Mouse (Mus musculus) embryonic facial prominence, embryonic 10.5 days (tissue): ENCODE results near the gene Slc37a3. TPM values are rescaled to one million over a fixed set of nuclear protein-coding genes. Genes with fewer than 3 reads are reported as not detected.
"Not testable (repeated sequence)": the region's sequence is repeated elsewhere in the genome, so short reads cannot be mapped to it uniquely, and the experiment has no call there.

ENCODE experiments used
- DNase-seq: peaks from one replicate; pipeline ENCODE4 v3.0.0-alpha.2; 2017; ENCODE audit warnings: low spot score
- H3K27ac ChIP-seq: fragments of 300-500 bp; sonication (generic); replicated peaks from 2 replicates; pipeline ENCODE4 v1.5.1; 2016; ENCODE audit warnings: mild to moderate bottlenecking
- H3K27me3 ChIP-seq: fragments of 300-500 bp; sonication (generic); replicated peaks from 2 replicates; pipeline ENCODE4 v1.6.1; 2016; ENCODE audit warnings: low read depth, mild to moderate bottlenecking; ENCODE audit not compliant: poor library complexity, severe bottlenecking
- H3K36me3 ChIP-seq: fragments of 300-500 bp; sonication (generic); replicated peaks from 2 replicates; pipeline ENCODE4 v1.6.1; 2016; ENCODE audit warnings: mild to moderate bottlenecking, moderate library complexity
- H3K4me1 ChIP-seq: fragments of 300-500 bp; sonication (generic); 2 replicates; pipeline ENCODE4 v1.6.1; 2016
- H3K4me3 ChIP-seq: fragments of 300-500 bp; sonication (generic); 2 replicates; pipeline ENCODE4 v1.5.1; 2016; ENCODE audit warnings: mild to moderate bottlenecking, moderate library complexity
- H3K9me3 ChIP-seq: fragments of 300-500 bp; sonication (generic); 2 replicates; pipeline ENCODE4 v1.6.1; 2016; ENCODE audit warnings: mild to moderate bottlenecking
- WGBS: fragments of 180-500 bp; shearing (Covaris S2); methylation state at CpG from one replicate; pipeline ENCODE4 v1.1.7; 2016; 5-methylcytosine and 5-hydroxymethylcytosine counted together
- polyA plus RNA-seq: library from polyadenylated mRNA; unstranded; fragments of >200 nt; fragmentation: Nextera tagmentation; extraction: Ambion mirVana; gene quantifications from 2 replicates; pipeline ENCODE4 v1.2.1, GENCODE M21; 2016

Slc37a3 gene
- polyA plus RNA-seq, result 38.0 and 43.6 TPM in 2 replicates

DNA sequence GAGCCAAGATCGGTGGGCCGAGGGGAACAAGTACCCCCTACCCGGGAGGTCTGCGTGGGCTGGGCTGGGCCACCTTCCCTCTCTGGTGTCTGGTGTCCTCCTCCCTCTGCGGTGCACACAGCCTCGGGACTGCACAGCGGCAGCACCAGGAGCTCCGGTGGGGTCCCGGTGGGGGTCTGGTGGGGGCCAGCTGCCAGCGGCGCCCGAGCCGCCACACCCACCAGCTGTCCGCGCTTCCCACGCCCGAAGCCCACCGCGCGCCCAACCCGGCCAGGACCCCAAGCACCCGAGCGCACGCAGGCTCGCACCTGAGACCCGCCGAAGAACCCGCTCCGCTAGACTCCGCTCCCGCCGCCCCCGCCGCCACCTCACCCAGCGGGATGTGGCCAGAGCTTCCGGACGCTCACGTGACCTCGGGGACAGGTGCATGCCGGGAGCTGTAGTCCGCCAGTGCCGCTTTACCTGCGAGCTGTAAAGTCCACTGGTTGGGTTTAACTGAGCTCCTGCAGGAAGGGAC is at the start of gene Slc37a3:
Gene Slc37a3 (minus strand): TSS at position 365 of the 517 bp plus-strand sequence.
- H3K27me3 ChIP-seq, result peaks cover 35% of the 10 kb centered on the region
- WGBS, result under 1% methylated on average over 43 of the region's 43 CpGs
- H3K27ac ChIP-seq, result peak within 1 kb of the TSS; percentile 91
- H3K4me1 ChIP-seq, result peaks cover 40% of the 10 kb centered on the region
- DNase-seq, result peak; percentile 93
- peak within 1 kb of the TSS; percentile 88 for H3K4me3 ChIP-seq
- H3K36me3 ChIP-seq, result peaks cover 15% of the 10 kb centered on the region
- no peaks in the 10 kb centered on the region for H3K9me3 ChIP-seq

DNA sequence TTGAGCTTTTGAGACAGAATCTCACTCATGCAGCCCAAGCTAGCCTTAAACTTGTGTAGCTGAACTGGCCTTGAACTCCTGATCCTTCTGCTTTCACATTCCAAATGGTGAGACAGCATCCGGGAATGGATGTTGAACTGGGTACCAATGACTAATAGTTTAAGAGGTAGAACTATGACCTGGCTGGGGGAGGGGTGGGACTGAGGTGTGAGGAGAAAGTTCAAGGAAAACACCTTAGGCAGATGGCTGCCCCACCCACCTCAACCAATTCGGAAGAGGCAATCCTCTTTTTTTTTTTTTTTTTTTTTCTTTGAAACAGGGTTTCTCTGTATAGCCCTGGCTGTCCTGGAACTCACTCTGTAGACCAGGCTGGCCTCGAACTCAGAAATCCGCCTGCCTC is 49.2 kb upstream of the Slc37a3 start:
- 87% methylated on average over 4 of the region's 4 CpGs for WGBS
- Histone ChIP-seq H3K4me1 (no peaks in the 10 kb centered on the region), H3K27ac (no peak overlapping the region), H3K36me3 (no peaks in the 10 kb centered on the region), H3K9me3 (no peaks in the 10 kb centered on the region), H3K4me3 (no peak overlapping the region), H3K27me3 (peaks cover 4% of the 10 kb centered on the region)
- no peak for DNase-seq

DNA sequence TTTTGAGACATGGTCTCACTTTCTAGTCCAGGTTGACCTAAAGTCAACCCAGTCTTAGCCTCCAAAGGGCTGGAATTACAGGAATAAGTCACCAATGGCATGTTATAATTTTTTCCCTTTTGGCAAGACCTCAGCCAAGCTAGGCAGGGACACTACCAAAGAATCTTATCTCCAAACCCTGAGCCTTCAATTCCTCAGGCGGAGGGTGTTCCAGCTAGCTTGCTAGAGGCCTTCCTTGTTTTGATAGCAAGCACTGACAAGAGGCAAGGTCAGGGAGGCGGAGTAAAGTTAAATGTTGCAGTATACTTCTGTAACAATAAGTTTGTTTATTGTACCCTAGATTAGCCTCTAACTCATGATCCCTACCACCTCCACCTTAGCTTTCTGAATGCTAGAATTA is 47.7 kb upstream of the Slc37a3 start:
- H3K9me3 ChIP-seq, result no peaks in the 10 kb centered on the region
- no peak overlapping the region for H3K4me3 ChIP-seq
- no peak for DNase-seq
- H3K36me3 ChIP-seq, result no peaks in the 10 kb centered on the region
- no peak overlapping the region for H3K27ac ChIP-seq
- WGBS, result 85% methylated on average over 2 of the region's 2 CpGs
- H3K4me1 ChIP-seq, result 0 out of 2 replicates have a peak, but pooled peaks cover 3% of the 10 kb centered on the region
- peaks cover 14% of the 10 kb centered on the region for H3K27me3 ChIP-seq

DNA sequence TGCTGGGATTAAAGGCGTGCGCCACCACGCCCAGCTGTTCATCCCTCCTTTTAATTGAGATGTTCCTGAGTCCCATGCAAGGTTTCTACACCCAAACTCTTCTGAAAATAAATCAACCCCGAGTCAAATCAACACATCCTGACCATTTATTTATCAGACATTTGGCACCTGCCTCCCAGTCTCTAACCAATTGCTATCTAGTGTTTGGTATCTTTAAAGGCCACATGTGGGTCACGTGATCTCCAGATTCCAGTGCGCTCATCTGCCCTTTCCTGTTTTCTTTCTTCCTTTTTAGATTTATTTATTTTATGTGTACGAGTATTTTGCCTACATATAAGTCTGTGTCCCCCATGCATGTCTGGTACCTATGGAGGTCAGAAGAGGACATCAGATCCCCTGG is 46.2 kb upstream of the Slc37a3 start:
- WGBS, result 90% methylated on average over 7 of the region's 7 CpGs
- no peaks in the 10 kb centered on the region for H3K9me3 ChIP-seq
- H3K27me3 ChIP-seq, result peaks cover 20% of the 10 kb centered on the region

DNA sequence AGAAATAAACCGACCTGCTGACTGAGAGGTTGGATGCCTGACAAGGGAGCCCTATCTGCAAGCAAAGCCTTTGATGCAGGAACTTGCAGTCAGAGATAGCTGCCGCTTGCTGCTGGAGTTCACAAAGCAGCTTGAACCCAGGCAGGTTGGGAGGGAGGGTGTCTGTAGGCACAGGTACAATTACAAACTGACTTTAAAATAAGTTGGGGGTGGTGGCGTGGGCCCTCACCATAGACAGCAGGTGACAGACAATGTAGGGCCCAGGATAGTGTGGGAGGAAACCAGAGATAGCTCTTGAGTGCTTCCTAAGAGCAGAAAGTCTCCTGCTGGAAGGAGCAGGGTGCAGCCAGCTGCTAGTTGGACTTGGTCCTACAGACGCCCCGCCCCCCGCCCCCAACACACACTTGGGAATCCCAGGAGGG is 45.7 kb upstream of the Slc37a3 start:
- H3K27ac ChIP-seq, result no peak overlapping the region
- H3K9me3 ChIP-seq, result no peaks in the 10 kb centered on the region
- WGBS, result 73% methylated on average over 6 of the region's 6 CpGs
- H3K36me3 ChIP-seq, result no peaks in the 10 kb centered on the region
- peaks cover 25% of the 10 kb centered on the region for H3K27me3 ChIP-seq
- DNase-seq, result no peak
- H3K4me1 ChIP-seq, result peaks cover 10% of the 10 kb centered on the region; the same call in 1 of the 2 replicates
- H3K4me3 ChIP-seq, result no peak overlapping the region

More for the DNA sequence above, 46.2 kb upstream of the Slc37a3 start:
- DNase-seq, result no peak
- no peak overlapping the region for H3K27ac ChIP-seq
- no peaks in the 10 kb centered on the region for H3K36me3 ChIP-seq
- H3K4me1 ChIP-seq, result peaks cover 10% of the 10 kb centered on the region; the same call in 1 of the 2 replicates
- no peak overlapping the region for H3K4me3 ChIP-seq

DNA sequence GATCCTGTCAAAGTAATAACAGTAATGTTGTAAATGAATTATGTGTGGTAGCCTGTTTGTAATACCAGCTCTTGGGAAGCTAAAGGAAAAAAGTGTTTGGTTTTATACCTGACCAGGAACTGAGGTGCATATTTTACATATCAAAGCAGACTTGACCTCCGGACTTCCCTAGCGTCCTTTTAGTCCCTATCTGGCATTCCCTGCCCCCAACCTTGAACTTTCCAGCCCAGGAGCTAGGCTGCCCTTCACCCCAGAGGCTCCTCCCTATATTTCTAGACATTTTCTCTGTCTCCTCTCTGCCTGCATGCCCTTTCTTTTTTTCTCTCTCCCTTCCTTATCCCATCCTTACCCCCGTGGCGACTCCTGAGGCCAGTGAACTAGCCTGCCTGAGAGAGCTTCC is 43.4 kb upstream of the Slc37a3 start:
- Histone ChIP-seq H3K27me3 (peaks cover 31% of the 10 kb centered on the region), H3K36me3 (no peaks in the 10 kb centered on the region), H3K4me3 (peak overlapping the region; percentile 85), H3K4me1 (peaks cover 10% of the 10 kb centered on the region; the same call in 1 of the 2 replicates), H3K9me3 (no peaks in the 10 kb centered on the region), H3K27ac (no peak overlapping the region)
- 57% methylated on average over 4 of the region's 4 CpGs for whole genome bisulfite sequencing
- no peak for DNase-seq

DNA sequence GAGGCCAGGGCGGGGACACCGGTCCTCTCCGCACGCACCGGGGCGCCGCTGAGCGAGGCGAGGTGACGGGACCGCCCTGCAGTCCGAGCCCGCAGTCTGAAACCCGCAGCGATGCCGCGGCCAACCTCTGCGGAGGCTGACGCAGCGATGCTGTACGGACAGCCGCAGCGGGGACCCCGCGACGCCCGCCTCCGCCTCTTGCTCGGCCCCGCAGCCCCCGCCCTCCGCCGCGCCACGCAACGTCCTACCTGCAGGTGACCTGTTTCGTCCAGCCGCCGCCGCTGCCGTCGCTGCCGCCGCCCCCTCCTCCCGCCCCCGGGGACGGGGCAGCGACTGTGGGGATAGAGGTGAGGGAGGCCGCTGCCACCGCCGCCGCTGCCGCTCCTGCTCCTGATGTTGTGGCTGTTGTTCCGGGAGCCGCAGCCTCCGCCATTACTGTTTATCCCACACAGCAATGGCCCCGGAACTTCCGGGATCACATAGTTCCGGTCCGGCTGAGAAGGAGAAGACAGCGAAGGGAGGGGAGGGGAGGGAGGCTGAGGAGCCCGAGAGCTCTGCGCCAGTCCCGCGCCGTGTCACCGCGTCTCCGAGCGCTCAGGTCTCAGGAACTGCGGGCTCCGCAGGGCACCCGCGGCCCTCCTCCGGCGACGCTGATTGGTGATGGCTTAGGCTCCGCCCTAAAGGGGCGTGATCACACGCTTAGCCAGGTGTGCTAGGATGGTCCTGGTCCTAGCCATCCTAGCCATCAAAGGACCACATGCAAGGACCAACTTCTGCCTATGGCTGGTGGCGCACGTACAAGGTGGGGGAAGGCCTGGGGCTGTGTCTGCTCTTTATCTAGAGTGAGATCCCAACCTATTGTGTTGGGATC is 42.6 kb upstream of the Slc37a3 start, which contains the start of gene Mkrn1:
Gene Mkrn1 (minus strand): TSS at position 612 of the 871 bp plus-strand sequence.
- no peaks in the 10 kb centered on the region for H3K36me3 ChIP-seq
- no peaks in the 10 kb centered on the region for H3K9me3 ChIP-seq
- peaks cover 10% of the 10 kb centered on the region; the same call in 1 of the 2 replicates for H3K4me1 ChIP-seq
- H3K4me3 ChIP-seq, result peak within 1 kb of the TSS; percentile 85
- DNase-seq, result peak; percentile 87
- WGBS, result under 1% methylated on average over 82 of the region's 82 CpGs
- peak within 1 kb of the TSS; percentile 91 for H3K27ac ChIP-seq
- H3K27me3 ChIP-seq, result peaks cover 31% of the 10 kb centered on the region

DNA sequence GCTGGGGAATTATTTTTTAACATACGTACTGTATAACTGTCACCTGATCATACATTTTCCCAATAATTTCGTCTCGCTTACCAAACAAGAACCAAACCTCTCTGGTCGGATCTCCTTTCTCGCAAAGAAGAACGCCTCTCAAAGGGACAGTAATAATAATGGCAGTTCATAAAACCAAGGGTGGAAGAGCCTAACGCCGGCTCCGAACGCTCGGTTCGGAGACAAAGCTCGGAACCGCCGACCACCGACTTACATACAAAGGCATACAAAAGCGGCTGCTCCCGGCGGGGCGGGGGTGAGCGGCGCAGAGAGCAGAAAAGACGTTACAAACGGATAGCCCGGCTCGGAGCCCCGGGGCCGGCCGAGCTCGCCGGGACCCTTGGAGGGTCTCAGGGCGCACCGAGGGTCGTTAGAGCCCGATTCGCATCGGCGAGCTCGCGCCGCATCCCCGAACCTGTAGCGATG is 41.9 kb upstream of the Slc37a3 start:
- H3K9me3 ChIP-seq, result no peaks in the 10 kb centered on the region
- H3K4me1 ChIP-seq, result peaks cover 10% of the 10 kb centered on the region; the same call in 1 of the 2 replicates
- under 1% methylated on average over 43 of the region's 43 CpGs for WGBS
- no peaks in the 10 kb centered on the region for H3K36me3 ChIP-seq
- peak overlapping the region; percentile 85 for H3K4me3 ChIP-seq
- peaks cover 31% of the 10 kb centered on the region for H3K27me3 ChIP-seq
- peak; percentile 69 for DNase-seq
- H3K27ac ChIP-seq, result peak overlapping the region; percentile 91

DNA sequence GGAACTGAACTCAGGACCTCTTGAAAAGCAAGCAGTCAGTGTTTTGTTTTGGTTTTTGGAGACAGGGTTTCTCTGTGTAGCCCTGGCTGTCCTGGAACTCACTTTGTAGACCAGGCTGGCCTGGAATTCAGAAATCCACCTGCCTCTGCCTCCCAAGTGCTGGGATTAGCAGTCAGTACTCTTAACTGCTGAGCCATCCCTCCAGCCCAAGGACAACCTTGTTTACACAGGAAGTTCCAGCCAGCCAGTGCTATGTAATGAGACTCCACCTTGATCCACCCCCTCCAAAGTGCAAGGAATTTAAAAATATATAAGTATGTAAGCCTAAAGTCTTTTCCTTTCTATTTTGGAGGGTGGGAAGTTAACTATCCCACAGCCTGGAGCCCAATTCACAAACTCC is 39.2 kb upstream of the Slc37a3 start:
- DNase-seq, result not testable (repeated sequence)

DNA sequence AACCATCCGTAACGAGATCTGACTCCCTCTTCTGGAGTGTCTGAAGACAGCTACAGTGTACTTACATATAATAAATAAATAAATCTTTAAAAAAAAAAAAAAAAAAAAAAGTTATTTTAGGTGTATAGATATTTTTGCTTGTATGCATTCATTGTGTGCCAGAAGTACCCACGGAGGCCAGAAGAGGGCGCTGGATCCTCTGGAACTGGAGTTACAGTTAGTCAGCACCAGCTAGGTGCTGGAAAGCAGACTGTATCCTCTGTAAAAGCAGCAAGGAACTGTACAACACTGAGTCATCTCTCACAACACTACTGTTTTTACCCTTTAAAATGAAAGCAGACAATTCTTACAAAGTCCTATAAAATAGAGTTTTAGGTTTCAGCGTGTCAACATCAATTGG is 38.3 kb upstream of the Slc37a3 start:
- Histone ChIP-seq H3K36me3 (no peaks in the 10 kb centered on the region), H3K27me3 (peaks cover 17% of the 10 kb centered on the region), H3K4me1 (peaks cover 10% of the 10 kb centered on the region; the same call in 1 of the 2 replicates), H3K4me3 (no peak overlapping the region), H3K9me3 (no peaks in the 10 kb centered on the region), H3K27ac (no peak overlapping the region)
- 45% methylated on average over 3 of the region's 5 CpGs for whole genome bisulfite sequencing
- DNase-seq, result peak; percentile 65

More for the DNA sequence above, 39.2 kb upstream of the Slc37a3 start:
- not testable (repeated sequence) for H3K9me3 ChIP-seq, H3K27ac ChIP-seq, H3K36me3 ChIP-seq, H3K4me3 ChIP-seq
- peaks cover 10% of the 10 kb centered on the region; the same call in 1 of the 2 replicates for H3K4me1 ChIP-seq
- peaks cover 26% of the 10 kb centered on the region for H3K27me3 ChIP-seq

DNA sequence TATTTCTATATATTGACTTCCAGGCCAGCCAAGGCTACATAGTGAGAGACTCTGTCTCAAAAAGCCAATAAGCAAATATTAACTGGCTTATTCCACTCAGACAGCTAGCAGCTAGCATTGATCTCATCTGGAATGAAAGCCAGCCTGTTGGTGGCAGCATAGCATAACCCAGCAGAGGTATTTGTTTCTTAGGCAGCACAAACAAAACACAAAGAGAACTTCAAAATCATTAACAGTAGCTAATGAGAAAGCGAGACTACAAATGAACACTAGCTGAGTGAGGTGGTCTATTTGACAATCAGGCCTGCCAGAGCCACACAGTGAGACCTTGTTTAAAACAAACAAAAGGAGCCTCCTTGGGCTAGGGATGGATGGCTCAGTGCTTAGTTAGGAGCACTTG is 36.6 kb upstream of the Slc37a3 start:
- peaks cover 15% of the 10 kb centered on the region for H3K27me3 ChIP-seq
- H3K4me3 ChIP-seq, result no peak overlapping the region
- 82% methylated on average over 1 of the region's 1 CpGs for WGBS
- H3K36me3 ChIP-seq, result peaks cover 6% of the 10 kb centered on the region
- no peak overlapping the region for H3K27ac ChIP-seq
- H3K4me1 ChIP-seq, result peaks cover 4% of the 10 kb centered on the region; the same call in 1 of the 2 replicates
- H3K9me3 ChIP-seq, result no peaks in the 10 kb centered on the region
- DNase-seq, result no peak

DNA sequence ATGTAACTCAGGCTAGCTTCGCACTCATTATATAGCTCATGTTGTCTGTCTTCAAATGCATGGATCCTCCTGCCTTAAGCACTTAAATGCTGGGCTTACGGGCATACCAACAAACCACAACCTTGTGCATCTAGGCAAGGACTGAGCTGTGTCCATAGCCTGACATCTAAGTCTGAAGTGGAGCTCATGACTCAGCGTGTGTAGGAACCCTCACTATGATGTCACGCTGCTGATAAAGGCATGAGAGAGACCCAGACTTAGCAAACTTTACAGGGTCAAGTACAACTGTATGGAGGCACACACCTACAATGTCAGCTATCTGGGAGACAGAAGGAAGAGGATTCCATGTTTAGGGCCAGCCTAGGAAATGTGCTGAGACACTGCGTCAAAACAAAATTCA is 29.0 kb upstream of the Slc37a3 start:
- H3K27ac ChIP-seq, result no peak overlapping the region
- H3K27me3 ChIP-seq, result no peaks in the 10 kb centered on the region
- H3K4me1 ChIP-seq, result no peaks in the 10 kb centered on the region
- H3K9me3 ChIP-seq, result no peaks in the 10 kb centered on the region
- peaks cover 51% of the 10 kb centered on the region for H3K36me3 ChIP-seq
- WGBS, result 91% methylated on average over 5 of the region's 5 CpGs
- DNase-seq, result no peak
- H3K4me3 ChIP-seq, result no peak overlapping the region
